Comparison of ENCODE assay signal across 7 mouse cellular contexts in genomic region chr2:71852161-71852560, GRCm38 (mm10). TPM values are rescaled to one million over a fixed set of nuclear protein-coding genes. Genes with fewer than 3 reads are reported as not detected.
A peak's percentile ranks its signal among the peaks of the same experiment; 100 is the strongest.
DNase-seq lines count a peak whose midpoint lies in the region; ATAC-seq and TF ChIP-seq lines count a peak whose summit lies in the region.
"Not testable (repeated sequence)": the region's sequence is repeated elsewhere in the genome, so short reads cannot be mapped to it uniquely, and the experiment has no call there.

No protein-coding gene starts in this region.

- not testable (repeated sequence) for H3K9me3 ChIP-seq in liver, postnatal 0 days (ENCODE audit: low read length); neural tube, embryonic 13.5 days

- not testable (repeated sequence) for ATAC-seq in liver, postnatal 0 days
- peak; percentile 69; the same call in 1 of the 2 replicates for ATAC-seq in neural tube, embryonic 13.5 days (ENCODE audit: low read depth)

- WGBS in liver, postnatal 0 days (ENCODE audit: insufficient replicate concordance): 2% methylated on average over 5 of the region's 8 CpGs
- 4% methylated on average over 6 of the region's 8 CpGs for WGBS in neural tube, embryonic 13.5 days

- peak; percentile 37 for DNase-seq in adrenal gland, postnatal 25 days
- peak; percentile 51 to 70 for DNase-seq in heart, postnatal 10 days
- peak; percentile 74 for DNase-seq in kidney, postnatal 10 days
- DNase-seq in liver, postnatal 0 days: not testable (repeated sequence)
- peak; percentile 26 for DNase-seq in splenic B cell, adult 2 months (ENCODE audit: low read depth, low spot score)

- H3K27ac ChIP-seq in embryonic fibroblast, embryonic 13.5 days (ENCODE audit: insufficient read depth, low read length); liver, postnatal 0 days (ENCODE audit: low read depth); neural tube, embryonic 13.5 days (replicated peaks): not testable (repeated sequence)

- H3K4me3 ChIP-seq in embryonic fibroblast, embryonic 13.5 days (ENCODE audit: insufficient read depth, low read length); liver, postnatal 0 days (ENCODE audit: low read depth, low read length); neural tube, embryonic 13.5 days: not testable (repeated sequence)

- not testable (repeated sequence) for H3K27me3 ChIP-seq in liver, postnatal 0 days (ENCODE audit: insufficient read depth, low read length); neural tube, embryonic 13.5 days; splenic B cell, adult 2 months (ENCODE audit: control insufficient read depth, insufficient read depth, low read length, poor library complexity, severe bottlenecking)

- H3K4me2 ChIP-seq in liver, postnatal 0 days (ENCODE audit: low read depth, low read length); neural tube, embryonic 13.5 days: not testable (repeated sequence)

- H3K36me3 ChIP-seq in liver, postnatal 0 days (replicated peaks; ENCODE audit: insufficient read depth, low read length); splenic B cell, adult 2 months (ENCODE audit: control insufficient read depth, insufficient read depth, low read length, poor library complexity, severe bottlenecking): not testable (repeated sequence)
- H3K36me3 ChIP-seq in neural tube, embryonic 13.5 days: peaks cover 12% of the 10 kb centered on the region

- not testable (repeated sequence) for TF ChIP-seq POLR2A in embryonic fibroblast, embryonic 13.5 days (IDR thresholded peaks at IDR 0.05; ENCODE audit: low read depth, low read length)

- H3K4me1 ChIP-seq in embryonic fibroblast, embryonic 13.5 days (ENCODE audit: control insufficient read depth, insufficient read depth, low read length); liver, postnatal 0 days (ENCODE audit: insufficient read depth); neural tube, embryonic 13.5 days (replicated peaks): not testable (repeated sequence)

- intact Hi-C loops in heart, postnatal 10 days (cut with DNase I): loop anchor here (5.0 kb wide), 1 partner anchor 105 kb away; no protein-coding TSS in a partner anchor

- not testable (repeated sequence) for TF ChIP-seq EP300 in liver, postnatal 0 days (IDR thresholded peaks at IDR 0.05; ENCODE audit: low read depth)

- not testable (repeated sequence) for H3K9ac ChIP-seq in liver, postnatal 0 days (replicated peaks); neural tube, embryonic 13.5 days

- TF ChIP-seq CTCF in embryonic fibroblast, embryonic 13.5 days (IDR thresholded peaks at IDR 0.05; ENCODE audit: borderline replicate concordance, insufficient read depth, low read length): peak; percentile 33; the same call in 1 of the 2 replicates
- peak; percentile 65 for TF ChIP-seq CTCF in liver, postnatal 0 days (IDR thresholded peaks at IDR 0.05; ENCODE audit: low read depth)

RNA-seq across cellular contexts. Expression of gene Pdk1, which starts 20.9 kb away (rescaled TPM):
- total RNA-seq in adrenal gland, postnatal 25 days (2021): 33.8 and 44.4 TPM in 2 replicates
- 26.7 and 32.7 TPM in 2 replicates for polyA plus RNA-seq in embryonic fibroblast, embryonic 13.5 days (2011; ENCODE audit: insufficient read length, low read depth, missing spikeins)
- 100 to 1,000 TPM; 119 to 149 TPM for total RNA-seq in heart, postnatal 10 days (2021)
- polyA plus RNA-seq in liver, postnatal 0 days (2015; fragmentation: Nextera tagmentation; extraction: Ambion mirVana): 24.5 and 27.1 TPM in 2 replicates
- polyA plus RNA-seq in neural tube, embryonic 13.5 days (2015; fragmentation: Nextera tagmentation; extraction: Ambion mirVana): 12.0 and 13.7 TPM in 2 replicates
